Mouse (Mus musculus) myocyte (in vitro differentiated cells): ENCODE measurements around the gene Zmynd8.

Experiments
- MYOG ChIP-seq, 3 experiments: IDR thresholded peaks; one replicate each; pipeline ENCODE4 v1.6.1; 2011; ENCODE audit warnings: control low read depth in 2 of 3, low read depth in 2 of 3, mild to moderate bottlenecking in 2 of 3; ENCODE audit not compliant: insufficient read length in 2 of 3, control insufficient read depth in 1 of 3, insufficient read depth in 1 of 3
- POLR2A ChIP-seq: IDR thresholded peaks from one replicate; pipeline ENCODE4 v1.6.1; 2011; ENCODE audit warnings: low read depth, mild to moderate bottlenecking, control low read depth, moderate library complexity; ENCODE audit not compliant: insufficient read length
- TCF12 ChIP-seq: IDR thresholded peaks from one replicate; pipeline ENCODE4 v1.6.1; 2011; ENCODE audit warnings: mild to moderate bottlenecking, control low read depth; ENCODE audit not compliant: poor library complexity, insufficient read depth, severe bottlenecking
- TCF3 ChIP-seq: IDR thresholded peaks from one replicate; pipeline ENCODE4 v1.6.1; 2011; ENCODE audit warnings: low read depth, control low read depth; ENCODE audit not compliant: insufficient read length

GRCm38 (mm10) chr2:165886482-165886856 is 12.3 kb downstream of the Zmynd8 start:
- TF ChIP-seq TCF3: no peak
- TF ChIP-seq POLR2A: no peak
- TF ChIP-seq TCF12: no peak
- TF ChIP-seq MYOG (IDR thresholded peaks at IDR 0.05; ENCODE audit: control insufficient read depth in 1 of 3, insufficient read depth in 1 of 3, insufficient read length in 2 of 3, low read depth in 2 of 3): peak in 1 of 3 experiments; percentile 23
